Mouse (Mus musculus): ENCODE results near the gene Tsks. TPM values are rescaled to one million over a fixed set of nuclear protein-coding genes. Genes with fewer than 3 reads are reported as not detected.

The Tsks gene
- polyA plus RNA-seq, 1 experiment from 2014 or later = not detected

DNA sequence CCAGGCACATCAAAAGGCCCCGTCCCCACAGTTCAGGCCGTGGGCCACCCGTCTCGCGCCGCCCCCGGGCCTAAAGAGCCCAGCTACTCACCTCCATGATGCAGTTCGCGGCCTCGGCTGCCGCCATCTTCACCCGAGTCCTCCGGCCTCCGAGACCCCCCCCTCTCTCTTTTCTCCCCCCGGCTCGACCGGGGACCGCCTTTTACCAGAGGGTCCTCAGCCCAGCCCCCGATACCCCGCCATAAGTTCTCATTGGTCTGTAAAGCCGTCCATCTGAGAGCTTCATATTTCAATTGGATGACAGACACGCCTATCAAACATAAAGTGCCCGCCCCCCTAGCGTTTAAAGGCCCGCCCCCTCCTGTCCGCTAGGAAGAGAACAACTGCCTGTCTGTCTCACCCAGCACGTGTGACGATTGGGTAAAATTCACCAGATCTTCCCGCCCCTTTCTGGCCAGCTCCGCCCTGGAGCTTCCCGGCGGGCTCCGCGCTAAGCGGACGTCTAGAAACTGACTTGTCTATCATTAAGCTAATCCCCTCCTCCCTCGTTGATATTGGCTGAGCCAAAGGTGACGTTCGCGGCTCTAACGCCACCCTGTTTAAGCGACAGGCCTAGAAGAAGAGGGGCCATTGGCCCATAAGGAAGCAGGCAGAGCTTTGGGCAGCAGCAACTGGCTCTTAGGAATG is 43.3 kb downstream of the Tsks start, which contains the start of gene Prmt1:
Prmt1 (minus strand) TSS at position 377 of the 687 bp plus-strand sequence.
- H3K27ac ChIP-seq (replicated peaks in 1 of 2; ENCODE audit: control insufficient read depth in 1 of 2, insufficient read depth in 1 of 2, low read depth in 2 of 2, low read length in 2 of 2) = peak within 1 kb of the TSS; percentile 94 to 96
- no peaks in the 10 kb centered on the region for H3K27me3 ChIP-seq (ENCODE audit: control insufficient read depth, insufficient read depth, low read length)
- peaks cover 12 to 29% of the 10 kb centered on the region in 2 experiments for H3K4me1 ChIP-seq (ENCODE audit: control insufficient read depth in 2 of 2, insufficient read depth in 2 of 2, low read length in 2 of 2)
- H3K36me3 ChIP-seq (ENCODE audit: control insufficient read depth, insufficient read depth, low read length) = peaks cover 48% of the 10 kb centered on the region
- H3K4me2 ChIP-seq (ENCODE audit: low read length) = peak within 1 kb of the TSS; percentile 84
- no peaks in the 10 kb centered on the region for H3K9me3 ChIP-seq (ENCODE audit: control insufficient read depth, low read length)
- WGBS = under 1% methylated on average over 42 of the region's 42 CpGs
- ATAC-seq (ENCODE audit: insufficient number of reproducible peaks, insufficient read depth, low FRiP score, low read depth) = peak; percentile 95
- H3K9ac ChIP-seq (ENCODE audit: low read length) = peak within 1 kb of the TSS; percentile 99
- H3K4me3 ChIP-seq (ENCODE audit: control insufficient read depth in 1 of 2, insufficient read depth in 1 of 2, low read depth in 1 of 2, low read length in 2 of 2) = peak within 1 kb of the TSS; percentile 79 to 96

- Histone ChIP-seq H3K4me3 (ENCODE audit: control insufficient read depth in 1 of 2, insufficient read depth in 1 of 2, low read depth in 1 of 2, low read length in 2 of 2) (peak overlapping the region; percentile 73 to 79), H3K9me3 (ENCODE audit: control insufficient read depth, low read length) (no peaks in the 10 kb centered on the region), H3K27me3 (ENCODE audit: control insufficient read depth, insufficient read depth, low read length) (no peaks in the 10 kb centered on the region), H3K4me2 (ENCODE audit: low read length) (peak overlapping the region; percentile 84), H3K36me3 (ENCODE audit: control insufficient read depth, insufficient read depth, low read length) (peaks cover 48% of the 10 kb centered on the region), H3K9ac (ENCODE audit: low read length) (peak overlapping the region; percentile 80), H3K4me1 (ENCODE audit: control insufficient read depth in 2 of 2, insufficient read depth in 2 of 2, low read length in 2 of 2) (peaks cover 12 to 29% of the 10 kb centered on the region in 2 experiments), H3K27ac (replicated peaks in 1 of 2; ENCODE audit: control insufficient read depth in 1 of 2, insufficient read depth in 1 of 2, low read depth in 2 of 2, low read length in 2 of 2) (peak overlapping the region; percentile 89 to 94)
- WGBS = under 1% methylated on average over 29 of the region's 29 CpGs
- ATAC-seq (ENCODE audit: insufficient number of reproducible peaks, insufficient read depth, low FRiP score, low read depth) = no peak
Measured at GRCm38 (mm10) chr7:44986879-44987718, 44.1 kb downstream of the Tsks start.

GRCm38 (mm10) chr7:44996672-44997071 is 53.7 kb downstream of the Tsks start:
- Histone ChIP-seq H3K9ac (ENCODE audit: low read length) (peak overlapping the region; percentile 88), H3K27ac (replicated peaks in 1 of 2; ENCODE audit: control insufficient read depth in 1 of 2, insufficient read depth in 1 of 2, low read depth in 2 of 2, low read length in 2 of 2) (peak overlapping the region; percentile 64 to 83), H3K9me3 (ENCODE audit: control insufficient read depth, low read length) (no peaks in the 10 kb centered on the region), H3K4me1 (ENCODE audit: control insufficient read depth in 2 of 2, insufficient read depth in 2 of 2, low read length in 2 of 2) (peaks cover 14 to 34% of the 10 kb centered on the region in 2 experiments), H3K36me3 (ENCODE audit: control insufficient read depth, insufficient read depth, low read length) (peaks cover 63% of the 10 kb centered on the region), H3K4me2 (ENCODE audit: low read length) (peak overlapping the region; percentile 75), H3K27me3 (ENCODE audit: control insufficient read depth, insufficient read depth, low read length) (no peaks in the 10 kb centered on the region), H3K4me3 (ENCODE audit: control insufficient read depth in 1 of 2, insufficient read depth in 1 of 2, low read depth in 1 of 2, low read length in 2 of 2) (peak overlapping the region; percentile 58 to 84)
- WGBS = 11% methylated on average over 10 of the region's 10 CpGs
- no peak for ATAC-seq (ENCODE audit: insufficient number of reproducible peaks, insufficient read depth, low FRiP score, low read depth)

DNA sequence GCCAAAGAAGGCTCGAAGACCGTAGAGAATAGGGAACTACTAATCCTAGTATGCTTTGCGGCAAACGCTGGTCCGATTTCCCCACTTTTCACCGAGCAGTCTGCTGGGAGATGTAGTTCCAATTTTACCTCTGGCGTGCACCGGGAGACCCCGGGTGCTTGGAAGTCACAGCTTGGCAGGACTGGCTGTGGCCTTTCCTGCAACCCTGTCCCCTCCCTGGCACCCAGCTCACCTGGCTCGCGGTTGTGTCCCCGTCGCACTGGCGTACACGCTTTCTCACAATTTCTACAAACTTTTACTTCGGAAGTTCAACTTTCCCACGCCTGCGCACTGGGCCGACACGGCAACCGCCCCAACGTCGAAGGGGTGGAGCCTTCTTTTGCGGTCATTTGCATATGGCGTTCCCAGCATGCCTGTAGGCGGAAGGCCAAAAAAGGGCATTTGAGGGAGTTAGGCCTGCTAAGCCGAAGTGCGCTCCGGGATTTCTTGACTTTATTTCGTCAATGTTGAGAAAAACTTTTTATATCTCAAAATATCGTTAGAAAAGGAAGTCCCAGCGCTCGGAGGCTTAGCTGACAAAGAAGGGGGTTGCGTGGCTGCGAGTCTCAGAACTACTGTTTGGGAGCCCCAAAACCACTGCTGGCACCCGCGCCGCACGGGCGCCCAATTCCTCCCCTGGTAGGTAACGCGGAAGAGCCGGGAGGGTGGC is 54.4 kb downstream of the Tsks start, which contains the start of gene Irf3:
Irf3 (plus strand) TSS at position 418 of the 709 bp plus-strand sequence.
- H3K27ac ChIP-seq (replicated peaks in 1 of 2; ENCODE audit: control insufficient read depth in 1 of 2, insufficient read depth in 1 of 2, low read depth in 2 of 2, low read length in 2 of 2) = peak within 1 kb of the TSS; percentile 81 to 83
- H3K9me3 ChIP-seq (ENCODE audit: control insufficient read depth, low read length) = no peaks in the 10 kb centered on the region
- peaks cover 14 to 34% of the 10 kb centered on the region in 2 experiments for H3K4me1 ChIP-seq (ENCODE audit: control insufficient read depth in 2 of 2, insufficient read depth in 2 of 2, low read length in 2 of 2)
- H3K27me3 ChIP-seq (ENCODE audit: control insufficient read depth, insufficient read depth, low read length) = no peaks in the 10 kb centered on the region
- ATAC-seq (ENCODE audit: insufficient number of reproducible peaks, insufficient read depth, low FRiP score, low read depth) = peak; percentile 87
- under 1% methylated on average over 43 of the region's 43 CpGs for WGBS
- peaks cover 63% of the 10 kb centered on the region for H3K36me3 ChIP-seq (ENCODE audit: control insufficient read depth, insufficient read depth, low read length)
- peak within 1 kb of the TSS; percentile 58 to 84 for H3K4me3 ChIP-seq (ENCODE audit: control insufficient read depth in 1 of 2, insufficient read depth in 1 of 2, low read depth in 1 of 2, low read length in 2 of 2)
- H3K9ac ChIP-seq (ENCODE audit: low read length) = peak within 1 kb of the TSS; percentile 88
- H3K4me2 ChIP-seq (ENCODE audit: low read length) = peak within 1 kb of the TSS; percentile 75

DNA sequence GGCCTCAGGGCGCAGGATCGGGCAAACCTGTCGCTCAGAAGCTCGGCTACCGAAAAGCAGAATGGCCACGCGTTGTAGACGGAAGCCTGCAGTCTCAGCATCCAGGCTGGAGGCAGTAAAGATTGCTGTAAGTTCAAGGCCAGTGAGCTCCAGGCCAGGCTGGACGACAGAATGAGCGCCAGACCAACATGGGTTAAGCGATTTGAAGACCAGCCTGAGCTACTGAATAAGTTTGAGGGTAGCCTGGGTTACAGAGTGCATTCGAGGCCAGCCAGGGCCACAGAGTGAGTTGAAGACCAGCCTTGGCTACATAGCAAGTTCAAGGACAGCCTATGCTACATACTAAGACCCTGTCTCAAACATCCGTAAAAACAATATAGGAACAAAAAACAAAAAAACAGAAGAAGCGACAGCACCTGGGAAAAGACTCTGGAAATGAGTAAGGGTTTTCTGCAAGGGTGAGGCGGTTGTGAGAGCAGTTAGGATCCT is 55.0 kb downstream of the Tsks start:
- no peaks in the 10 kb centered on the region for H3K9me3 ChIP-seq (ENCODE audit: control insufficient read depth, low read length)
- peak overlapping the region; percentile 73 to 83 for H3K27ac ChIP-seq (replicated peaks in 1 of 2; ENCODE audit: control insufficient read depth in 1 of 2, insufficient read depth in 1 of 2, low read depth in 2 of 2, low read length in 2 of 2)
- no peak for ATAC-seq (ENCODE audit: insufficient number of reproducible peaks, insufficient read depth, low FRiP score, low read depth)
- WGBS = 3% methylated on average over 15 of the region's 15 CpGs
- no peaks in the 10 kb centered on the region for H3K27me3 ChIP-seq (ENCODE audit: control insufficient read depth, insufficient read depth, low read length)
- peak overlapping the region; percentile 75 for H3K4me2 ChIP-seq (ENCODE audit: low read length)
- peak overlapping the region; percentile 58 to 80 for H3K4me3 ChIP-seq (ENCODE audit: control insufficient read depth in 1 of 2, insufficient read depth in 1 of 2, low read depth in 1 of 2, low read length in 2 of 2)
- H3K4me1 ChIP-seq (ENCODE audit: control insufficient read depth in 2 of 2, insufficient read depth in 2 of 2, low read length in 2 of 2) = peaks cover 14 to 34% of the 10 kb centered on the region in 2 experiments
- peak overlapping the region; percentile 88 for H3K9ac ChIP-seq (ENCODE audit: low read length)
- peaks cover 63% of the 10 kb centered on the region for H3K36me3 ChIP-seq (ENCODE audit: control insufficient read depth, insufficient read depth, low read length)

- Histone ChIP-seq H3K4me2 (ENCODE audit: low read length) (peak within 1 kb of the TSS; percentile 75), H3K27me3 (ENCODE audit: control insufficient read depth, insufficient read depth, low read length) (no peaks in the 10 kb centered on the region), H3K4me1 (ENCODE audit: control insufficient read depth in 2 of 2, insufficient read depth in 2 of 2, low read length in 2 of 2) (peaks cover 14 to 34% of the 10 kb centered on the region in 2 experiments), H3K27ac (replicated peaks in 1 of 2; ENCODE audit: control insufficient read depth in 1 of 2, insufficient read depth in 1 of 2, low read depth in 2 of 2, low read length in 2 of 2) (peak within 1 kb of the TSS; percentile 73 to 83), H3K36me3 (ENCODE audit: control insufficient read depth, insufficient read depth, low read length) (peaks cover 63% of the 10 kb centered on the region), H3K9me3 (ENCODE audit: control insufficient read depth, low read length) (no peaks in the 10 kb centered on the region), H3K4me3 (ENCODE audit: control insufficient read depth in 1 of 2, insufficient read depth in 1 of 2, low read depth in 1 of 2, low read length in 2 of 2) (peak within 1 kb of the TSS; percentile 58 to 80), H3K9ac (ENCODE audit: low read length) (peak within 1 kb of the TSS; percentile 88)
- WGBS = 2% methylated on average over 18 of the region's 18 CpGs
- ATAC-seq (ENCODE audit: insufficient number of reproducible peaks, insufficient read depth, low FRiP score, low read depth) = 0 out of 2 replicates have a peak, but pooled peaks have one; percentile 1
Measured at GRCm38 (mm10) chr7:44998501-44998955, 55.5 kb downstream of the Tsks start, which contains the start of gene Bcl2l12. Gene Bcl2l12, minus strand, starts transcription at chr7:44998712.
